Mouse (Mus musculus) E14TG2a.4 (cell line): ENCODE results near the gene Saxo1.

ENCODE experiments used
- CTCF ChIP-seq: conservative IDR thresholded peaks from 2 replicates; pipeline ENCODE4 v1.5.1; 2014; ENCODE audit warnings: low read length
- POU5F1 ChIP-seq: IDR thresholded peaks from 2 replicates; pipeline ENCODE4 v1.6.1; 2014; ENCODE audit warnings: low read length, borderline replicate concordance

GRCm38 (mm10) chr4:86428091-86428745, 129.9 kb downstream of the Saxo1 start:
- no peak for TF ChIP-seq CTCF
- no peak for TF ChIP-seq POU5F1
